Mouse (Mus musculus) hematopoietic stem cell, adult 5-6 weeks (primary cell): ENCODE results near the gene Tas2r135. TPM values are rescaled to one million over a fixed set of nuclear protein-coding genes. Genes with fewer than 3 reads are reported as not detected.

Experiments
- ATAC-seq, 2 experiments: fragments of 125-278 bp in 1 of 2; replicated peaks in 1 of 2; 2 replicates each; pipeline ENCODE4 v1.8.0; 2016 to 2017; ENCODE audit warnings: inconsistent platforms in 2 of 2, mild to moderate bottlenecking in 2 of 2, moderate number of reproducible peaks in 2 of 2, low read depth in 1 of 2, moderate TSS enrichment in 1 of 2; ENCODE audit not compliant: low FRiP score in 2 of 2, poor library complexity in 2 of 2, severe bottlenecking in 2 of 2, insufficient read depth in 1 of 2, low TSS enrichment in 1 of 2
- total RNA-seq: library from RNA; stranded (forward); fragments of 172-1452, 232-1000 nt; gene quantifications from 2 replicates; pipeline ENCODE4 v1.2.3, GENCODE M21; 2017

Tas2r135 gene
- total RNA-seq: not detected in 2 replicates

DNA sequence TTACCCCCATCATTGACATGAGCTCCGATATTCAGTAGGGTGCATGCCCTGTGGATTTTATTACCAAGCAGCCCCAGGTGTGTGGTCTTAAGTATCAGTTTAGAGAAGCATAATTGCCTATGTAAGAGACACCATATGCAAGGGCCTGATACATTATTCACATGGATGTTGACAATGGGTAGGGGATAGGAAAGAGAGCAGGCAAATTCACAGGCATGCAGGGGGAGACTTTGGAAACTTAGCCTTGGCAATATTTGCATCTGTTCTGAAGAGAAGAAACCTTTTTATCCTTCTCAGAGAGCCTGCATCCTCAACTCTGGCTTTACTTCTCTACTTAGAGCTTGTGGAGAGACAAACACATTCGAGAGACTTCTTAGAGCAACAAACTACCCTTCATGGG, at the start of gene Tas2r135:
Gene Tas2r135 (plus strand): TSS at position 301 of the 400 bp plus-strand sequence.
- ATAC-seq: no peak

DNA sequence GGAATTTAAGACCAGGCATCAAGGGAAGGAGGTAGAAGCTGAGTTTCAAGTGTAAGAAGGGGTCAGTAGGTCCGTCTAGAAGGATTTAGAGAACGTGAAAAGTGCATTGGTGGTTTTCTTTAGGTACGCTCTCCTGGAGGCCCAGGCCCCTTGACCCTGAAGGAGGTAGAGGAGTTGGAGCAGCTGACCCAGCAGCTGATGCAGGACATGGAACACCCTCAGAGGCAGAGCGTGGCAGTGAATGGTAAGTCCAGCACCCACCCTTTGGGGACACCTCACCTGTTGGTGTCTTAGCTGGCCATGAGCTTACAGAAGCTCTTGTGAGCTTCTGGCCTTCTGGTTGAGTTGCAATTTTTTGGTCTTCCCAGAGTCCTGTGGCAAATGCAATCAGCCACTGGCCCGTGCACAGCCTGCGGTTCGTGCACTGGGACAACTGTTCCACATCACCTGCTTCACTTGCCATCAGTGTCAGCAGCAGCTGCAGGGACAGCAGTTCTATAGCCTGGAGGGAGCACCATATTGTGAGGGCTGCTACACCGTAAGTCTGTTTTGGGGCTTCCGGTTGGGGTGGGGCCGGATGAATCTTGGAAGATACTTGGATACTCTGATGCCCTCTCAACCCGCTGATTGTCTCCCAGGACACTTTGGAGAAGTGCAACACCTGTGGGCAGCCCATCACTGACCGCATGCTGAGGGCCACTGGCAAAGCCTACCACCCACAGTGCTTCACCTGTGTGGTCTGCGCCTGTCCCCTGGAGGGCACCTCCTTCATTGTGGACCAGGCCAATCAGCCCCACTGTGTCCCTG, 49.2 kb upstream of the Tas2r135 start:
- no peak for ATAC-seq

DNA sequence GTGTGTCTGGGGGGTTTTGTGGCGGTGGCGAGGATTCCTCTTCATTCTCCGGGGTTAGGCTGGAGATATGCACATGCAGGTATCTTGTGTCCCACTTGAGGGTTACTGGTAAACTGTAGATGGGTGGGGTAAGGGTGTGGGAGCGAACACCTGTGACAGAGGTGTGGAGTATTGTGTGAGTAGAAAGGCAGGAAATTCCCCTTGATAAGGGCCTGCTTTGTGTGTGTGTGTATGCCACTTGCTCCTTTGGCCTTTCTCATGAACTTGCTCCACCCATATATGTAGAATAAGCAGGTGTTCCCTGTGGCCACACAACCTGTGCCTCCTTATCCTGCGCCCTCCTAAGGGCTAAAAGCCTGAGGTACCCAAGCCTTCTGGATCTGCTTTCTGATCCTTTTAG, 48.3 kb upstream of the Tas2r135 start:
- ATAC-seq: no peak

DNA sequence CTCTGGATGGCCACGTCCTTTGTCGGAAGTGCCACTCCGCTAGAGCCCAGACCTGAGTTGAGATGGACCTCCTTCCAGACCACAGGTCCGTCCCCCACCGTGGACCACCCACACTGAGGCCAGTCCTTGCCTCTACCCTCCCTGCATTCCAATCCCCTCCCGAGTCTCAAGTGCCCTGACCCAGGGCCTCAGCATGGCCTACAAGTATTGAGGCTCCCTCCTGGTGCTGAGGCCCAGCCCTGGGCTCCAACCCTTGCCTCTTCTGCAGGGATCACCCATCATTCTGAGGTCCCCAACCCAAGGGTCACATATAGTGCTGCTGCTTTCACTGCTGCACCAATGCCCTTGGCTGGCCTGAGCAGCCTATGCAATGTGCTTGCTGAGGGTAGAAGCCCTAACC, 47.3 kb upstream of the Tas2r135 start:
- no peak for ATAC-seq

DNA sequence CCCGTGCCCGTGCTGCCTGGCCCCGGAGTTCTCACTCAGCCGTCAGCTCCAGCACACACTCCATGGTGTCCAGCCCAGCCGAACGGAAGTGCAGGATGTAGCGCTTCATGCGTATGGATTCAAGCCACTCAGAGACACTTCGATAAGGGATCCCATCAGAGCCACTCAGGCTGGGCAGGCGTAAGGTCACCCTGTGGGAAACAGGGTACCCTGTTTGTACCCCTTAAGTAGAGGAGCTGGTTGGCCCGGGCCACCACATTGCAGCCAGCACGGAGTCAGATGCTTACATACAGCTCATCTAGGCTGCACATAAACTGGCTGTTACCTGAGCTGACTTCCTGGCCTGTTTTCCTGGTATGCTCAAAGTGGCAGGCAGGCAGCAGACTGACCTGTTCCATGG, 46.3 kb upstream of the Tas2r135 start:
- ATAC-seq: no peak

DNA sequence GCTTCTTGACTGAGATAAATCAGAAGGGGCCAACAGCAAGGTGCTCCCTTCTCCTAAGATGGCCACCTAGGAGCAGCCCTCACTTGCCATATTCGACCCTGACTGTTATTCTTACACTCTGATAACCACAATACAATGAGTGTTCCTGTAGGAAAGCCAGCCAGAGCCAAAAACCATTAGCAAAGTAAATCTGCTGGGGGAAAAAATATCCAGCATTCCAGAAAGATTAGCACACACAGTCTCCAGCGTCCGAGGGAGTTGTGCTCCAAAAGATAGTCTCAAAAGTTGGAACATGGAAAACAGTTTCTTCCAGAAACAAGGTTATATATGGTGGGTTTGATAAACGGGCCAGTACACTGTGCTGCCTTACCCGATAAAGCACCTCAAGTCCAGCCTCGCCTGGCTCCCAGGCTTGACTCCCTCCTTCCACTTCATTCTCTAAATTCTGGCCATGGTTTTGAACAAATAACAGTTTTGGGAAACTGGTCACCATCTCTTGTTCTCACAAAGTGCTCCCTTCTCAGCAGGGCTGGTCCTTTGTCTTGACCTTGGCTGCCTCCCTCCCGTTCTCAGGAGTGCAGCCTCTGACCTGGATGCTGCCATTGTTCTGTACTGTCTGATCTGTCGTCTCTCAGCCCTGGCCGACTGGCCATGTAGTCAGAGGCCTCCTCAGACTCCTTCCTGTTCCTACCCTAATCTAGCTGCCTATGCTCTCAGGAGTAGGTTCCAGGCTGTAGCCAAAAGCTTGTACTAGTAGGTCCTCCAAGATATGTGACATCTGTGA, 45.7 kb upstream of the Tas2r135 start:
- ATAC-seq: no peak

DNA sequence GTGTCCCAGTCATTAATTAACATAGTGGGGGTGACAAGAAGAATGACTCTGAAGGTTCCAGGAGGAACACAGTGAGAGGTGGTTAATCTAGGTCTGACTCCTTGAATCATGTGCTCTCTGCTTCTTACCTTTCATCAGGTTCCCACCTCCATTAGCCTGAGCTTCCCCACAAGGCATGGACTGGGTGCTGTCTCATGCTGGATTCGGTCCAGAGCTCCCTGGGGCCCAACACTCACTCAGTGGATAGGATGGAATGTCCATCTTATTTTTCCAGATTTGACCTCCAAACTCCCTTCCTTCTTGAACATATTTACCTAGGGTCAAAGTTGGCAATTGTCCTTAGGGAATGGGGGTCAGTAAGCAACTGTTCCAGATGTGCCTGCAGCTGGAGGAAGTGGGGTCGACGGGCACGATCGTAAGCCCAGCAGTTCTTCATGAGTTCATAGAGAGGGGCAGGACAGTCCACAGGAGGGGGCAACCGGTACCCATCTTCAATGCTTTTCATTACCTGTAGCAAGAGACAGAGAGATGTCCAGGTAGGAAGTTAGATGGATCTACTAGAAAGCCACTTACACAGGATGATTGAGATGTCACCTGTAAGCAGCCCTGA, 44.9 kb upstream of the Tas2r135 start:
- no peak for ATAC-seq

DNA sequence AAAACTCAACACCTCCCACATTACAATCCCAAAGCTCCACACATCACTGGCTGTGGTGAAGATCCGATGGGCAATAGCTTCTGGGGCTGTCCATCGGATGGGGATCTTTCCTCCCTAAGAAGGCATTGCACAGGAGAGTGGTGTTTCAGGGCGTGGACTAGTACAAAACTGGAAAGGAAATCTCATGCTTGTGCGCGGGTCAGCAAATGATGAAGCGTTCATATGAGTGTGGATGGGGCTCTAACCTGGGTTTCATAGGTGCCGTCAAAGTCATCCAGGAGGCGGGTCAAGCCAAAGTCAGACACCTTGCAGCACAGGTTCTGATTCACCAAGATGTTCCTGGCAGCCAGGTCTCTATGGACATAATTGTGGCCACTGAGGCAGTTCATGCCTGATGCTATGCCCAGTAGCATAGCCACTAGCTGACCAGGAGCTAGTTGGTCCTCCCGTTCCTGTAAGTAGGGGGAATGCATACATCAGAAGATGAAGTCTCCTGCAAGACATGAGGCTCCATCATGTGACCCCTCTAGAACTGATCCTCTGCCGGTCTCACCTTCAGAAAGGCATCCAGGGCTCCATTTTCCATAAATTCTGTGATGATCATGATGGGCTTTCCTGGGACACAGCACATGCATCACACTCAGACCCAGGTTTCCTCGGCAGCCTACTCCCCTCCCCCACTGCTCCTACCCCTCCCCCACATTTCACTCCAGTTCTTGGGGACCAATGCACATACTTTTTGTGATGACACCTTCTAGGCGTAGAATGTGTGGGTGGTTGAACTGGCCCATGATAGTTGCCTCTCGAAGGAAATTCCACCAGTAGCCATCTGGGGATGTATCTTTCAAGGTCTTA, 44.0 kb upstream of the Tas2r135 start:
- no peak for ATAC-seq

DNA sequence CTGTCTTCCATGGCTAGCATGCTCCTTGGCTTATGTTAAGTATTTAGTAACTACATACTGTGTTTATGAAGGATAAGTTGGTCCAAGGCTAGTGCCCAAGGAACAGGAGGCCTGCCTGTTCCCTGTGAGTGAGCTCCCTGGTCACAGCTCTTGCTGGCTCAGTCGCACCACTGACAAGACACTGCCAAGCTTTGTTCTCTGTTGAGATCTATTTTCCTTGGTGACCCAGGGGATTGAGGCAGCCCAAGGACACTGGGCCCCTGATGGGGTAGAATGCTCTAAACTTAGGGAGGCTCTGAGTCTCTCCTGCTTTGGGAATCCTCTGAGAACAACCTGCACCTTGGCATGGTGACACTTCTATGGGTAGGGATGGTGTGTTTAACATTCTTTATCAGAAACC, 43.2 kb upstream of the Tas2r135 start:
- no peak for ATAC-seq

DNA sequence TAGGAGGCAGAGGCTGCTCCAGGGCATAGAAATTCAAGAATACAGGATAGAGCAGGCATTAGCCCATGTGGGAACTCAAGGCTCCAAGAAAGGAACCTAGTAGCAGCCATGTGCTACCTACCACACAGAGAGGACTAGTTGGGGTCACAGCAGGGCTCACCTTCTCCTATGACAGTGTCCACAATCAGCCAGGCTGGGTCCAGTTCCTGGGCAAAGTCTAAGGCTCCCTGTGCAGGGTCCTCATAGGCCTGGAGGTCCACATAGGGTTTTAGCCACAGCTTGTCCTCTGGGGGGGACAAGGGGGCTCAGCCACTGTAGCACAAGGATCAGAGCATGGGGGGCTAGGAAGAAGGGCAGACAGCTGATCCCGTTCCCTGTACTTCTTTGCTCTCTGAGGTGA, 42.7 kb upstream of the Tas2r135 start:
- ATAC-seq: no peak; a peak in 1 of 4 replicates

DNA sequence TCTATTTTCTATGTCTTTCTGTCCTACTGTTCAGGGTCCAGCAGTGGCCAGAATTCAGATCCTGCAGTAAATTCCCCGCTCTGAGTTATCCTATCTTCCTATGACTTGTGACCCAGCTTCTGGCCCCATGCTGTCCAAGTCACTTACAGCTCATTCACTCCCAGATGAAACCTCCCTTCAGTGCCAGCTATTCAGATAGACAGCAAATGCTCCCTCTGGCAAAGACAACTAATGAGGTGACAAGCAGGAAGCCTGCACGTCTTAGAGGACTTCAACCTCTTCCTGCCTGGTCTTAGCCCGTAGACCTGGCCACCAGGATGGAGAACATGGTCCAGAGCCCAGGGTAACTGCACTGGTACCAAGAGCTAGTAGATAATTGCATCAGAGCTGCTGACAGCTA, 42.3 kb upstream of the Tas2r135 start:
- peak; percentile 10 to 23; a peak in 2 of 4 replicates for ATAC-seq

DNA sequence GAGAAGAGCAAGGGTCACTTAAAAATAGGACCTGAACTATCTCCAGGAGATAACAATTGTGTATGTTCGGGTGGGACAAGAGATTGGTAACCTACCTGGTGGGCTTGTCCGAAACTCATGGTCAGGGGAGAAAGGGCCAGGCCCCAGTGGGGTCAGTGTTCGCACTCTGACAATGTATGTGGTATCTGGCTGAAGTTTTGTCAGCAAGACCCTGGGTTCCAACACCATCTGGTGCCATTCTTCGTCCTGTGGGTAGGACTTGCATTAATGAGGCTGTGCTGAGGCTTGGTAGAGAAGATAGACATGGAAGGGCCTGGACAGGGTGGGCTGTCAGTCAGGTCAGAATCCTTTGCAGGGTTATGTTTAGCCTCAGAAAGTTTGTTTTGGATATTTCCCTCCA, 41.2 kb upstream of the Tas2r135 start:
- no peak for ATAC-seq

DNA sequence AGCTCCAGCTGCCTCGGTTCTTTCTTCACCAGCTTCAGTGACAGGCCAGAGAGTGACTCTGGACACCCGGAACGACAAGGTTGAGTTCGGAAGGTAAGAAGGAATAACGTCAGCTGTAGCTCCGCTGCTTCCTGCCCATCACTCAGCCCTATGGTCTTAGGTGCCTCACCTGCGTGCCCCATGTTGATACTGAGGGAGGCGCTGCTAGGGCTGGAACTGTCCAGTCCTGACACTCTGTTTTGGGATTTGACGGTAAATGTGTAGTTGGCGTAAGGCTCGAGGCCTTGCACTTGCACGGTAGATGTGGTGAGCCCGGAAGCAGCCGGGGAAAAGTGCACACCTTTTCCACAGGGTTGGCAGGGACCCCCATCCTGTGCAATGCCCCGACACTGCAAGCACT, 40.6 kb upstream of the Tas2r135 start:
- ATAC-seq: no peak

DNA sequence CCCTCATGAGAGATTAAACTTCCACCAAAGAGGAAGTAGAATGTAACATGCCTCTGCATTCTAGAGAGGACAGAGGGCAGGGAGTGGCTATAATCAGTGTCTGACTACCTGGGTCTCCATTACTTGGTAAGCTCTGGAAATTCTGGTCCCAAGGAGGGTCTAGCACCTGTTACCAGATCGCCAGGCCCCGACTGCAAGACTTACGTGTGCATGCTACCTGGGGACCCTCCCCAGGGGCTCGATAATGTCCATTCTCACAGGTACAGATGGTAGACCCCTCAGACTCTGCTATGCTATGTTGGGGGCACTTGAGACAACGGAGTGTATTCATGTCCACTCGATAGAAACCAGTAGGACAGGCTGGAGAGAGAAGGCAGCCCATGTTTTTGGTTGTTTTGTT, 40.0 kb upstream of the Tas2r135 start:
- no peak for ATAC-seq

DNA sequence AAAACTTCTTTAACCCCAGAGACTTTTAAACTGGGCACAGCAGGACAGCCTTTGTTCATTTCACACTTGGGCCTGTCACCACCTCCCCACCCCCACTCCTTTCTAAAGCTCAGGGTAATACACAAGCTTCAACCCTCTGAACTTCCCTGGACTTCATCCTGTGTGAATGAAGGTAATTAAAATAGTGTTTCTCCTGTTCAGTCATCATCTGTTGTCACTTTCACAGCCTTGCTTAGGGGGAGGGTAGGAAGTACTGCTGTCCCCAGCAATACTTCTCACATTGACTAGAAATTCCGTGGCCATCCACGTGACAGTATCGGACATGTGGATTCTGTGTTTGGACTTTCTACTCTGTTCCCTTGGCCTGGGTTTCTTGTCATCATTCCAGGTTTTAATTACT, 35.4 kb upstream of the Tas2r135 start:
- ATAC-seq: no peak

DNA sequence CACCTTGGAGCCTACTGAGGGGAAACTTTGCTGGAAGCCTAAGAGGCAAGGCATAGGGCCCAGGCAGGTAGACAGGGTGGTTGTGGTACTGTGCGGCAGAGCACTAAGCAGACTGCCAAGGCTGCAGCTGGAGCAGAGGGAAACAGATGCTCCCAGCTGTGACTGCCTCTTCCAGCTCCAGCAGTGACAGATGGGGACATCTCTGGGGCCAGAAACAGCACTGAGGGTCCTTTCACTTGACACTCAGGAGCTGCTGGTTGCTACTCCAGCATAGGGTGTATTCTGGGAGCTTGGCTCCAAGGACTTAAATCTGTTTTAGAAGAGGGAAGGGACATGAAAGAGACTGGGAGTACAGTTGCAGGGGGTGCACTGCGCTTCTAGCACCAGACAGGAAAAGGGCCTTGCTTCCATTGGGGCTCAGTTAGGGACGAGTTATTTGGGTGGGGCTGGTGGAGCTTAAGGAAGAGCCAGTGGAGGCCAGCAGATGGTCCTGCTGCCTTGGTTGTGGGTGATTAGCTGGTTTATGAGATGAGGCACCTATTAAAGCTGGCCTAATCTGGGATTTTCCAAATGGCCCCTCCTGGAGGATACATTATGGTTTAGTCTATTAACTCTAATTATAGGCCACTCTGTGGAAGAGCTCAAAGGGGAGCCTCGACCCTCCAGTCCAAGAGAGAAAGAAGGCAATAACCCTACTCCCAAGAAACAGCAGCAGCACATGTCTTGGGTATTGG, 34.4 kb upstream of the Tas2r135 start:
- no peak for ATAC-seq

DNA sequence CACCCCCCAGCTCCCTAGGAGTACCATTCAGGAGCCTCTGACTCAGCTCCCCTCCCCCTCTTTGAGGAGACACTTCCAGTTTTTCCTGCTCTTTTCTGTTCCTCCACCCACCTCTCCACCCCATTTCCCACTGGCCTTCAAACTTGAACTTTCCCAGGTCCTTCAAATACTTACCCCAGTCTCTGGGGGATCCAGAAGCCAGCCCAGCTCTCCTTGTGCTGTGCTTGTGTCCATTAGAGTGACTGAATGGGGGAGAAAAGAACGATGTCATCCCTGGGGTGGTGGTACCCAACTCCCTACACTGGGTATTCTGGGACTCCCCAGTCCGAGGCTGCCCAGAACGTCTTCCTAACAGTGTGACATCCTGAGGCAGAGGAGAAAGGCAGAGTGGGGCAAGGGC, 33.2 kb upstream of the Tas2r135 start:
- no peak for ATAC-seq
